Mouse (Mus musculus): Measurements from ENCODE around the gene Dctn2.

The Dctn2 gene

GRCm38 (mm10) chr10:127266112-127267091, at the start of gene Dctn2:
TSS of gene Dctn2 (plus strand) at chr10:127266368.
- peak; percentile 97 for DNase-seq (ENCODE audit: inconsistent age in 2 of 2, low spot score in 1 of 2)

DNA sequence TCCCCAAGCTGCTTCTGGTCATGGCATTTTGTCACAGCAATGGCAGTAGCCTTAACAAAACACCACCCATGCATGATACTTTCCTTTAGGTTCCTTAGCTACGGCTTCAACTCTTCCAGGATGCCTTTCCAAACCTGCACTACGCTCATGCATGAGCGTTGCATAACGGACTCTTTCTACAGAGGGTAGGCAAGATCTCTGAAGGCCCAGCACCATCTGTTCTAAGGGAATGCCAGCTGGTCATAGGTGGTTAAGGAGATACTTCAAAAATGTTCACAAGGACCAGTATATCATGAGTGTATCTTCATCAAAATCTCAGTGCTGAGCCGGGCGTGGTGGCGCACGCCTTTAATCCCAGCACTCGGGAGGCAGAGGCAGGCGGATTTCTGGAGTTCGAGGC, 49.7 kb upstream of the Dctn2 start:
- no peak for DNase-seq (ENCODE audit: inconsistent age in 2 of 2, low spot score in 1 of 2)

DNA sequence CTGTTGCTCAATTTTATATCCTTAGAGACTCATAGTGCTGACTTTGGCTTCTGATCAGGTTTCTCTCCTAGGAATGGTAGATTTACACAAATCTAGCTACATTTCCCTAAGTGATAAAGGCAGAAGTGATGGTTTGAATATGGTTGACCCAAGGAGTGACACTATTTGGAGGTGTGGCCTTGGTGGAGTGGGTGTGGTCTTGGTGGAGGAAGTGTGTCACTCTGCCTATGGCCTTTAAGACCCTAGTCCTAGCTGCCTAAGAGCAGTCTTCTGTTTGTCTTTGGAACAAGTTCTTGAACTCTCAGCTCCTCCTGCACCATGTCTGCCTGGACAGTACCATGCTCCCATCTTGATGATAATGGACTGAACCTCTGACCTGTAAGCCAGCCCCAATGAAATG, 49.0 kb upstream of the Dctn2 start:
- no peak for DNase-seq (ENCODE audit: inconsistent age in 2 of 2, low spot score in 1 of 2)

GRCm38 (mm10) chr10:127218339-127218738, 47.8 kb upstream of the Dctn2 start:
- no peak for DNase-seq (ENCODE audit: inconsistent age in 2 of 2, low spot score in 1 of 2)

GRCm38 (mm10) chr10:127225213-127225612, 41.0 kb upstream of the Dctn2 start:
- DNase-seq (ENCODE audit: inconsistent age in 2 of 2, low spot score in 1 of 2) = no peak

DNA sequence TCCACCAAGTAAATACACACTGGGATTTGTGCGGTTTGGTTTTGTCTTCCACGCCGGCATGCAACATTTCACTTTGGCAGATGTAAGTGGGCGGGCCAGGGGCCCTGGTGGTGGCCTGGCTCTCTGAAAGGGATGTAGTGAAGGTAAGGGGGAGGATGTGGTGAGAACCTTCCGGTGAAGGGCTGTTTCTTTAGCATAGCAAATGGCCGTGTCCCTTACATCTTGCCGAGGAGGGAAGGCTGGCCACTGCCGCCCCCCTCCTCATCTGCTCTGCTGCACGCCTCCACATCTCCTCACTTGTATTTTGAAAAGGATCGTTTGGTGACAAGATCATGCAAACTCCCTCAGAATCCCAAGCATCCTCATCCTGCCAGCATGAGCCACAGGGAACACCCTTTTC, 40.4 kb upstream of the Dctn2 start:
- no peak for DNase-seq (ENCODE audit: inconsistent age in 2 of 2, low spot score in 1 of 2)

DNA sequence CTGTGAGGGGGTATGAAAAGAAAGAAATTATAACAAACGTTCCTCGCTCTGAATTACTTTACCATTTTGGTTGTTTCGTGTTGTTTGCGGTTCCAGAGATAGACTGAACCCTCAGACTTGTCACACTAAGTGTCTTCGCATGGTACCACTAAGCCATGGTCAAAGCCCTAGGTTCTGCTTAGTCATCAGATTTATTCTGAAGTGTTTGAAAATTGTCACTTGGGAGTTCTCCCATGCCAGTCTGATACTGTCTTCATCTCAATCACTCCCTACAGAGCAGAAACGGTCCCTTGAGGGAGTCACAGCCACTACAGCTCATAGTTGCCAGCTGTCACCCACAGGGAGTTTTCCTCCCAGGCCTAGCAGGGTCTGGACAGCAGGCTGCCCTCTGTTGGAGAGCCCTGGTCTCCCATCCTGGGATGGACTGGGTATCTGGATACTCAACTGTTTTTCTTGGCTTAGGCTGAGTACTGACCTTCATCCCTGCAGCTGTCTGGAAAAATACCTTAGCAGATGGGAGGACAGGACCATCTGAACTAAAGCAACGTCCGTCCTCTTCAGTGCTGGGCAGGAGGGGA, 39.8 kb upstream of the Dctn2 start:
- DNase-seq (ENCODE audit: inconsistent age in 2 of 2, low spot score in 1 of 2) = peak; percentile 55 to 83

GRCm38 (mm10) chr10:127227163-127227562, 39.0 kb upstream of the Dctn2 start:
- no peak for DNase-seq (ENCODE audit: inconsistent age in 2 of 2, low spot score in 1 of 2)

- peak; percentile 29 to 90 for DNase-seq (ENCODE audit: inconsistent age in 2 of 2, low spot score in 1 of 2)
These were observed 37.3 kb upstream of the Dctn2 start for GRCm38 (mm10) chr10:127228897-127229296.

GRCm38 (mm10) chr10:127230693-127231092, 35.5 kb upstream of the Dctn2 start:
- DNase-seq (ENCODE audit: inconsistent age in 2 of 2, low spot score in 1 of 2) = no peak

DNA sequence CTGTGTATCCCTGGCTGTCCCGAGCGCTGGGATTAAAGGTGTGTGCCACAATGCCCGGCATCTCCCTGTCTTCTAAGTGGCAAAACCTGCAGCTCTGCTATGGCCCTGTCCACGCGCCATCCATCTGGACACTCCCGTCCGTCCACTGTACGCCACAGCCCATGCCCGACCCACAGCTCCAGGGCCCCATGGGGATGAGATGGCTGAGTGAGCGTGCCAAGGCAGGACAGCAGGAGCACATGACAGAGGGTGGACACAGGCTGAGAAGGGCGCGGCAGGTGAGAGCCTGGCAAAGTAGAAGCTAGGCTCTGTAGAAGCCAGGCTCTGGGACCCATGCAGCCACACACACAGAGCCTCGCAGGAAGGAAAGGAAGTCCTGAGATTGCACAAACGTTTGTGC, 34.4 kb upstream of the Dctn2 start:
- no peak for DNase-seq (ENCODE audit: inconsistent age in 2 of 2, low spot score in 1 of 2)

DNA sequence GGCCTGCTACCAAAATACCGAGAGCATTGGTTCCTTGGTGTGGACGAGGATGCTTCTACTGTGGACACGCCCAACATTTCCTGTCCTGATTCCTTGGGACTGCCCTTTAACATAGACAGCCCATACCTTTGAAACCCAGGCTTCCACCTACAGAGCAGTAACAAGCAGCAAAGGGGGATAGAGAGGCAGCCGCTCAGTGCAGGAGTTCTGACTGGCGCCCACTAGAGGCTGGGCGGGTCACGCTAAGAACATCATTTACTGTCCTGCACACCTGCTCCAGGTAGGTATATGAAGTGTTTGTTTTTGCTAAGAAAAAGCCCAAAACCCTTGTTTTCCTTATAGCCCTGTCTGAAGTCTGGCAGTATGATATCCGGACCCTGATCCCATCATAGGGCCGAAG, 33.0 kb upstream of the Dctn2 start:
- DNase-seq (ENCODE audit: inconsistent age in 2 of 2, low spot score in 1 of 2) = no peak

DNA sequence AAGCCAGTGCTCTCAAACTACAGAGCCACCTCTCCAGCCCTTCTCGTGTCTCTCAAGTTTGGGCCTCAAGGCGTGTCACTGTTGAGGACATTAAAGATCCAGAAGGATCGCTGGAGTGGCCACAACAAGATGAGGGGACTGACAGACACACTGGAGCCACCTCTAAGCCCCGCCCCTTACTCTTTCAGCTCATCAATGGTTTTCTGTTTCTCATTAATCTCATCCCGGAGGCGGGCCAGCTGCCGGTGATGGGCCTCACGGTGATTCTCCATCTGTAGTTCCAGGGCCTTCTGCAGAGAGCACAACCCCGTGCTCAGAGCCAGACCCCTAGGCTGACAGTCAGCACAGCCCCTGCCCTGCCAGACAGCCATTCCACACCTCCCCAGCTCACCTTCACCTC, 29.6 kb upstream of the Dctn2 start:
- DNase-seq (ENCODE audit: inconsistent age in 2 of 2, low spot score in 1 of 2) = no peak

- no peak for DNase-seq (ENCODE audit: inconsistent age in 2 of 2, low spot score in 1 of 2)
These were observed 27.8 kb upstream of the Dctn2 start for GRCm38 (mm10) chr10:127238241-127238824.

DNA sequence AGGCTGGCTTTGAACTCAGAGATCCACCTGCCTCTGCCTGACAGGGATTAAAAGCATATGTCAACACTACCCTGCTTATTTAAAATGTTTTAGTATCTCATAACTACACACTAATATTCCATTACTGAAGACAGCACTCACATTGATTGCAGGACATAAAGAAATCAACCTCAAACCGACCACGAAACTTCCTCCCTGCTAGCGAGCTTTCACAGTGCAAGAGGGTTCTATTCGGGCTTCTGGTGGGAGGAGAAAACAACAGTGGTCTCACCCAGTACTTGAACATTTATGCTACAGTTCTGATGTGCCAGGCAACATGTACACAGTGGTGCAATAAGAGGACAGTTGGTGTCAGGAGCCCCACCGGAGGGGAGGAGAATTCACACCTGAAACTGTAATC, 15.4 kb upstream of the Dctn2 start:
- no peak for DNase-seq (ENCODE audit: inconsistent age in 2 of 2, low spot score in 1 of 2)

DNA sequence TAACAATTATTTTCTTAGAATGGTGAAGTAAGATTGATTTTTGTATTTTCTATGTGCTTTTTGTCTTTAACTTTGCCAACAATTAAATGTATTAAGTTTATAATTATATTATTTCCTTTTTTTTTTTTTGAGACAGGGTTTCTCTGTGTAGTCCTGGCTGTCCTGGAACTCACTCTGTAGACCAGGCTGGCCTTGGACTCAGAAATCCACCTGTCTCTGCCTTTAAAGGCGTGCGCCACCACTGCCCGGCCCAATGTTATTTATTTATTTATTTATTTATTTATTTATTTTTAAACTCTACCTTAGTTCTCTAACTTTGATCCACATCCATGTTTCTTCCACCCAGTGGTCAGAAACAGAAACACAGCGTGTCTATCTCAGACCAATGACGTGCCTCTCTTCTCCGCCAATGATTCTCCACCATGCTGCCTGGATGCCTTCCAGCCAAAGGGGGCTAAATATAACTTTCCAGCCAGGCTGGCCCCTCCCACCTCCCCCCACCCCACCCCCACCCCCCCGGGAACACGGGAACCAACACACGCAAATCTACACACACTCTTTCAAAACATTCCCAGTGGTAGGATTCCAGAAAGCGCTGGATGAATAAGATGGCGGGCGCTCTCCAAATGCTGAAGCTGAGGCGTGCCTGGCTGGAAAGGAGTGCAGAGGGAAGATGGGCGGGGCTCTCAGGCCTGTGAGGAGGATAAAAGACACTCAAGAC, 10.4 kb upstream of the Dctn2 start:
- DNase-seq (ENCODE audit: inconsistent age in 2 of 2, low spot score in 1 of 2) = peak; percentile 45 to 82

GRCm38 (mm10) chr10:127257790-127258189, 8.4 kb upstream of the Dctn2 start:
- no peak for DNase-seq (ENCODE audit: inconsistent age in 2 of 2, low spot score in 1 of 2)

- no peak for DNase-seq (ENCODE audit: inconsistent age in 2 of 2, low spot score in 1 of 2)
These were observed 7.7 kb upstream of the Dctn2 start for GRCm38 (mm10) chr10:127258489-127258888.

- DNase-seq (ENCODE audit: inconsistent age in 2 of 2, low spot score in 1 of 2) = no peak
These were observed 4.2 kb upstream of the Dctn2 start for GRCm38 (mm10) chr10:127261706-127262547.
